Mouse (Mus musculus): ENCODE data around the gene Olfr698.
"Not testable (repeated sequence)": the region's sequence is repeated elsewhere in the genome, so short reads cannot be mapped to it uniquely, and the experiment has no call there.

Olfr698 gene

DNA sequence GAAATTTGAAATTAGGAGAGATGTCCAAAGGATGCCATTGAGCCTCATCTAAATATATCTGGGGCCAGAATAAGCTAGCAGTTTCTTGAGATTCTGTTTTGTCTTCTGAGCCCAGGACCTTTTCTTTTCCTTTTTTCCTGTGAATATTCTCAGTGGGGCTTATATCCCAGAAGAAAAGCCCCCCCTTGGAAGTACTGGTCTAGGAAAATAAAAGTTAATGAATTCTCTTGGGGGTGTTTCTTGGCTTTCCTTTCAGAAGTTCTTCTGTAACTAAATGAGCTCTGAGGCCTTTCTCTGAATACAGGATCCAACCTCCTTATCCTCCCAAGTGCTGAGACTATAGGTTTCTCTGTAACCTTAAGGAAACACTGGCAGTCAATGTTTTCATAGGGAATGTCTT is at the start of gene Olfr698:
TSS of gene Olfr698 (minus strand) at position 101 of the 400 bp plus-strand sequence.
- no peak for DNase-seq (ENCODE audit: extremely low read depth, low read depth, low spot score)

DNA sequence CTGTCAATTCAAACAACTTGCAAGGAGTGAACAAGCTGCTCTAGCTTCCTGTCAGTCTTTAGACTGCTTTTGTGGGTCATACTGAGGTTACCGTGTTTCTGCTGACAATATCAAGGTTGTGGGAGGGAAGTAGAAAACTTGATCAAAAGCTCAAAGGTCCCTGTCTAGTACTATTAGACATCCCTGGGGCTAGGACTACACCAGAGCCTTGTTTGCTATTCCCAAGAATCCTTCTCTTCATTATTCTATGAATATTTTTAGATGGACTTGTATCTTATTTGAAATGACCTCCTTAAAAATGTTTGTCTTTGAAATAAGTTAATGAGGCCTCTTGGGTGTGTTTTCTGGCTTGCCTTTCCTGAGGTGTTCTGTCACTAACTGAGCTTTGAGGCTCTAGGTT is 37.9 kb upstream of the Olfr698 start, which contains the start of gene Olfr699:
TSS of gene Olfr699 (minus strand) at position 101 of the 400 bp plus-strand sequence.
- DNase-seq (ENCODE audit: extremely low read depth, low read depth, low spot score): no peak

DNA sequence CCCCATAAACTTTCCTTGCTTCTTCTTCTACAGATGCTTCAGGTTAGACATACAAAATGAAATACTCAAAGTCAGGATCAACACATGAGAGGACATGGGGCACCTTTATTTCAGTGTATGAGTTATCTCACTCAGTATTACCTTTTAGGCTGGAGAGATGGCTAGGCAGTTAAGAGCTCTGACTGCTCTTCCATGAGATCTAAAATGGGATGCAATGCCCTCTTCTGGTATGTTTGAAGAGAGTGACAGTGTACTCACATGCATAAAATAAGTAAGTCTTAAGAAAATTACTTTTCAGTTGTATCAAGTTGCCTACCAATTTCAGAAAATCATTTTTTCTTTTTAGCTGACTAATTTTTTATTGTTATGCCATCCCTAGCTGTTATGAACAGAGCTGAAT is 33.1 kb upstream of the Olfr698 start:
- no peak for DNase-seq (ENCODE audit: extremely low read depth, low read depth, low spot score)

DNA sequence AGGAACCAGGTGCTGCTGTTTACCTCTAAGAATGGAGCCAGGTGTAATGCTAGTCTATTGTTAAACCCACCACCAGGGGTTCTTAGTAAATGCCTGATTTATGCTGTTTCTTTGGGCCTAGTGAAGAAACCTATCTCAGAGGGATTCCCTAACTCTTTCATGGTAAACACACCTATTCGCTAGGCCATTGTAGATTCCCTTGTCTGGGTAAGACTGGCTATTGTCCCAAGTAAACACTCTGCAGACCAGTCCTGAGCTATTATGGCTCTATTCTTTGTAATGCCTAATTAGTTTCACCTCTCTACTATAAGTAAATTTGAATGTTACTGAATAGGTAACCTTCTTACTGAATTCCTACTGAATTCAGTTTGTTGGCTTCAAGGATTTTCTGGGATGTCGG is 5.8 kb upstream of the Olfr698 start:
- not testable (repeated sequence) for DNase-seq (ENCODE audit: extremely low read depth, low read depth, low spot score)

DNA sequence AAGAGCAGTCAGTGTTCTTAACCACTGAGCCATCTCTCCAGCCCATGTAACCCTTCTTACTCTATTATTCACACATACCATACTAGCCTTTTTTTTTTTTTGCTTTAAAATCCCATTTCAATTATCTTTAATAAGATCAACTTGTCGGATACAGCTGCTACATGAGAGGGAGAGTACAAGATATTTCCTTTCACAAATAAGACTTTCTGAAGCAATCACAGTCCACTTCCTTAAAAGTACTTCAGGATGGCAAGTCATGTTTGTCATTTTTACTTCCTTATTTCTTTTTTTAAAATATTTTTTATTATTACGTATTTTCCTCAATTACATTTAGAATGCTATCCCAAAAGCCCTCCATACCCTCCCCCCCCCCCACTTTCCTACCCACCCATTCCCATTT is 3.6 kb upstream of the Olfr698 start:
- no peak for DNase-seq (ENCODE audit: extremely low read depth, low read depth, low spot score)

DNA sequence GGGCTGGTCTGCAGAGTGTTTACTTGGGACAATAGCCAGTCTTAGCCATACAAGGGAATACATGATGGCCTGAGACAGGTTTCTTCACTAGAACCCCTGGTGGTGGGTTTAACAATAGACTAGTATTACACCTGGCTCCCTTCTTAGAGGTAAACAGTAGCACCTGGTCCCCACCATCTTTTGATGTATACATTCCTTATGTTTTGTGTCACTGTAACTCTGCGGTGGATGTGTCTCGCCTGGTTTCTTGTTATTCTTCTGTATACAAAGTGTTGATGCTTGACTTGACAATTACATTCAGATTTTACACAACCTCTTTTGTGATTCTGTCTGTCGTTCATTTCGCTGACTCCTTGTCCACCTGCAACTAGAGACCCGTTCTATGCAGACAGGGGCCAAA is 9.4 kb downstream of the Olfr698 start:
- DNase-seq (ENCODE audit: extremely low read depth, low read depth, low spot score): no peak

DNA sequence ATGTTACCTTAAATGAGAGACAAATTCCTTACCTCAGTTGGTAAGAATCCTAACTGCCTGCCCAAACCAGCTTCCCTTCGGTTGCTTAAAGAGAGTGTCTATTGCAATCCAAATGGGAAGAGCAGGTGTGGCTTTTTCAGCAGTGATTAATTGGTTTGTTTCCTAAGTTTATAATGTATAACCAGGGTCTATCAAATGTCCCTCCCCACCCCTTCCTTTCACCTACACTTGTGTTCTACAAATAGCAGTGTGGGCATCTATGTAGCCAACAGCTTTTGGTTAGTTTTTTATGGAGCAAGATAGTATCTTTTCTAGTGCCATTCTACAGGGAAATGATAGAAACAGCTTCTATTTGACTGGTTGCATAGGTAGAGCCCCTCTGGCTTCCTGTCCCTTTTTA is 12.9 kb downstream of the Olfr698 start, which contains the start of gene Olfr697:
TSS of gene Olfr697 (minus strand) at position 101 of the 400 bp plus-strand sequence.
- no peak for DNase-seq (ENCODE audit: extremely low read depth, low read depth, low spot score)

DNA sequence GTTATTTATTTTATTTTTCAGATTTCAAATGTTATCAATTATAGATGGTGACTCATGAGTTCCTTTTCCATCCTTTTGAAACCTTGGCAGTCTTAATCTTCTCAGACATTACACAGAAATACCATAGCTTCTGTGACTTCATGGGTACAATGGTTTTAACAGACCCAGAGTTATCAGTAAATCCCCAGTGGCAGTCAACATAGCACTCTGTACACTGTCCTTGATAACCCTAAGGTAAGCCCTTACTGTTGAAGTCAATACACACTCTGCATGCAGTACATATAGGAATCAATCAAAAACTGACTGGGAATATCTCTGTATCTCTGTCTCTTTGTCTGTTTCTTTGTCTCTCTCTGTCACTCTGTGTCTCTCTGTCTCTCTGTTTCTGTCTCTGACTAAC is 18.2 kb downstream of the Olfr698 start:
- no peak for DNase-seq (ENCODE audit: extremely low read depth, low read depth, low spot score)

DNA sequence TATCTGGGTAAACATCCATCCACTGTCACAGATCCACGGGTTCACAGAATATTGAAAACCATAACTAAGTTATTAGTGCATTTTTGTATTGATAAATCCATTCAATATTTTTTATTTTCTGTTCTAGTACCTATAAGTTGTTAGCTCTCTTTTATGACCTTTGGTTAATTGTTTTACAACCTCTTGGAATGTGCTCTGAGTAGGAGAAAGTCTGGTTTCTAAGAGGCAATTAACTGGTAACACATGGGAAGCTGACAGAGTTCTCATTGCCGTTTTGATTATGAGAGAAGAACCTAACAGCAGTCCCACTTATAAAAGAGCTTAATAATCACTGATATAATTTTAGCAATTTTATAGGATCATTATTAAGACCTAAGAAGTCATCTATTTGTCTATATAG is 21.5 kb downstream of the Olfr698 start:
- DNase-seq (ENCODE audit: extremely low read depth, low read depth, low spot score): no peak

DNA sequence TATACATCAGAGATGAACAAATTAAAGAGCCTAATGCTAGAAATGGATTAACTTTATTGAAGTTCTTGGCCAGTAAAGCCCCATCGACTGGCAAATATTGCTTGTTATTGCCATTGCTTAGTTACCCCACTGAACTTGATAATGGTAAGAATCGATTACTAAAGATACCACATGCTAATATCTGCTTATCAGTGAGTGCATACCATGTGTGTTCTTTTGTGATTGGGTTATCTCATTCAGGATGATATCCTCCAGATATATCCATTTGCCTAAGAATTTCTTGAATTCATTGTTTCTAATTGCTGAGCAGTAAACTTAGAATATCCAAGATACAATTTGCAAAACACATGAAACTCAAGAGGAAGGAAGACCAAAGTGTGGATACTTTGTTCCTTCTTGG is 29.5 kb downstream of the Olfr698 start:
- not testable (repeated sequence) for DNase-seq (ENCODE audit: extremely low read depth, low read depth, low spot score)

DNA sequence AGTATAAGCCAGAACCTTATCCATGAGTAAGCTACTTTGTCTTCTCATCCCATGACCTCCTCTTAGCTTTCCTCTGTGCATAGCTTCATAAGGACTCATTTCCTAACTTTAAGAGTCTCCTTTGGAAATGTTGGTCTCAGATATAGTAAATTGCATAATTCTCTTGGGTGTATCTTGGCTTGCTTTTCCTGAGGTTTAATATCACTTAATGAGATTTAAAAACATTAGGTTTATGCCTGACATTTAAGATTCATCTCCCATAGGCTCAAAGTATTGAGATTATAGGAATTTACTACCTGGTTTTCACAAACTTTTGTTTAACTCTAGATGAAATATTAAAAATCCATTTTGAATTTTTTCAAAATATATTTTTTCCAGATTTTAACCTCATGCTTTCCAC is 38.9 kb downstream of the Olfr698 start, which contains the start of gene Olfr695:
TSS of gene Olfr695 (minus strand) at position 101 of the 400 bp plus-strand sequence.
- no peak for DNase-seq (ENCODE audit: extremely low read depth, low read depth, low spot score)

DNA sequence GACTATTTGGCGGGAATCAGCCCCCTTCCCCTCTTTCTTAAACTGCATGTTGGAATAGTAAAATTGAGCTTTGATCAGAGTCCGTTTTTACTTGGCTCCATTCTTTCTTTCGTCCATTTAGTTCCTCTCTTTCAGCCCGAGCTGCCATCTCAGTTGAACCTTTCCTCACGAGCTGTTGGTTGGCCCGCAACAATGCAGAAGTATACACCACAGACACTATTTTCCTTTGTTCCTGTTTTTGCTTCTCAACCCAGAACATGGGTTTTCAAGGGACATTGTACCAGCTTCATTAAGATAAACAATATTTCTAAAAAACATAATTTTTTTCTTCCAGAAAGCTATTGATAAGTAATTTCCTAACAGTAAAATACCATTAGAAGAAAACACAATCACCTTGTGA is 43.7 kb downstream of the Olfr698 start:
- DNase-seq (ENCODE audit: extremely low read depth, low read depth, low spot score): no peak

DNA sequence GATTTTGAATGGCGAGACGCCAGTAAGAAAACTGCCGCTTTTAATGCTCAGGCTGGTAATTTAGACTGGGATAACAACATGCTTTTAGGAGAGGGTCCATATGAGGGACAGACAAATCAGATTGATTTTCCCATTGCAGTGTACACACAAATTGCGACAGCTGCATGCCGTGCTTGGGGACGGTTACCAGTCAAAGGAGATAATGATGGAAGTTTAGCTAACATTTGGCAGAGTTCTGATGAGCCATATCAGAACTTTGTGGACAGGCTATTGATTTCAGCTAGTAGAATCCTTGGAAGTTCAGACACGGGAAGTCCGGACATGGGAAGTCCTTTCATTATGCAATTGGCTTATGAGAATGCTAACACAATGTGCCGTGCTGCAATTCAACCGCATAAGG is 47.5 kb downstream of the Olfr698 start:
- DNase-seq (ENCODE audit: extremely low read depth, low read depth, low spot score): not testable (repeated sequence)

Data from fat pad, adult 2 months (tissue).